Mouse (Mus musculus): ENCODE measurements around the gene P2rx1.

Gene P2rx1

GRCm38 (mm10) chr11:73020953-73021800 is 22.3 kb downstream of the P2rx1 start:
- 37% methylated on average over 7 of the region's 7 CpGs for WGBS

GRCm38 (mm10) chr11:73023099-73023498 is 24.2 kb downstream of the P2rx1 start:
- WGBS = 37% methylated on average over 9 of the region's 9 CpGs

DNA sequence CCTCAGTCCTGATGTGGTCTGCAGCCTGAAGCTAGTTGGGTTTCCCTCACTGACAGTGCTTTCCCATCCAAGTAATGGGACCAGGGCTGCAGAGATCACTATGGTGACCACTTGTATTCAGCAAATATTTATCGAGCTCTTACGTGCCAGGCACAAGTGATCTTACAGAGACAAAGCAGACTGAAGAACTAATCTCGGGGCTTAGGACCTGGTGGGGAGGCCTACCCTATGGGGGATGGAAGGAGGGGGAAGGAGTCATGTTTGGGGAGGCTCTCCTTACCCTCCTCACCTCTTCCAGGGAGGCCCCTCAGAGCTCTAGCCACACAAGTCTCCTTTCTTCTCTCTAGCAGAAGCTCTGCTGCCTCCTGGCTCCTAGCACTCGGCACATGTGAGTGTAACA is 24.9 kb downstream of the P2rx1 start:
- WGBS = 47% methylated on average over 4 of the region's 4 CpGs

- 58% methylated on average over 7 of the region's 7 CpGs for WGBS
Measured at GRCm38 (mm10) chr11:73024236-73024904, 25.5 kb downstream of the P2rx1 start.

GRCm38 (mm10) chr11:73026961-73027360 is 28.1 kb downstream of the P2rx1 start:
- 77% methylated on average over 8 of the region's 8 CpGs for WGBS

- 23% methylated on average over 20 of the region's 20 CpGs for WGBS
Measured at GRCm38 (mm10) chr11:73030821-73031498, 32.1 kb downstream of the P2rx1 start.

- WGBS = 61% methylated on average over 5 of the region's 5 CpGs
Measured at GRCm38 (mm10) chr11:73031536-73031935, 32.6 kb downstream of the P2rx1 start.

DNA sequence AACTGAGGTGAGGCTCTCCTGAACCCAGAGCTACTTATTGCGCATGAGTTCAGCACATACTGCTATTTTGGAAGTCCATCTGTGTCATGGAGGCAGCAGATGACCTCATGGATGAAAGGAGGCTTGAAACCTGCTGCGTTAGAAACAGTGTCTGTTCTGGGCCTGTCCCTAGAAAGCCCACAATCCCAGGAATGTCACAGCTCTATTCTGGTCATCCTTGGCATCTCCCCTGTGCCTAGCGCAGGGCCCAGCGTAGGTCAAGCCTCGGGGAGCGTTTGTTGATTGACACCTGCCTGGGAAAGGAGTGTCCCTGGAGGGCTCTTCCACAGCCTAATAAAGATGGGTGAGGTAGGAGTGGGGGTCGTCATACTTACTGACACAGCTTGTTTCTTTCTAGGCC is 37.2 kb downstream of the P2rx1 start:
- WGBS = 84% methylated on average over 7 of the region's 7 CpGs

- 61% methylated on average over 6 of the region's 6 CpGs for WGBS
Measured at GRCm38 (mm10) chr11:73036889-73037288, 38.0 kb downstream of the P2rx1 start.

DNA sequence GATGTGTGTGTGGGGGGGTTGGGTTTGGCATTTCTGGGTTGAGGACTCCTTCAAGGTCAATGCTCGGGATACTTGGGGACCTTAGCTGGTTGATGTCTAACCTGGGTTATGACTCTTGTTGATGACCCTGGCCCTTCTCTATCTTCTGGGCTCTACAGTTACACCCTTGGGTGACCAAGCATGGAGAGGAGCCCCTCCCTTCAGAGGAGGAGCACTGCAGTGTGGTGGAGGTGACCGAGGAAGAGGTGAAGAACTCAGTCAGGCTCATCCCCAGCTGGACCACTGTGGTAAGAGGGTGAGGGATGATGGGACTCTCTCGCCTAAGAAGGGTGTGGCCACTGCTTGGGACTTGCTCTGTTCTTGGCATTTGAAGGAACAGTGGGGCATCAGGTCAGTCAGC is 38.8 kb downstream of the P2rx1 start:
- 92% methylated on average over 3 of the region's 3 CpGs for WGBS

GRCm38 (mm10) chr11:73039102-73039799 is 40.3 kb downstream of the P2rx1 start:
- 54% methylated on average over 9 of the region's 9 CpGs for WGBS

- WGBS = 63% methylated on average over 6 of the region's 6 CpGs
Measured at GRCm38 (mm10) chr11:73044229-73044755, 45.4 kb downstream of the P2rx1 start.

GRCm38 (mm10) chr11:73044789-73045188 is 45.9 kb downstream of the P2rx1 start:
- WGBS = 74% methylated on average over 4 of the region's 4 CpGs

DNA sequence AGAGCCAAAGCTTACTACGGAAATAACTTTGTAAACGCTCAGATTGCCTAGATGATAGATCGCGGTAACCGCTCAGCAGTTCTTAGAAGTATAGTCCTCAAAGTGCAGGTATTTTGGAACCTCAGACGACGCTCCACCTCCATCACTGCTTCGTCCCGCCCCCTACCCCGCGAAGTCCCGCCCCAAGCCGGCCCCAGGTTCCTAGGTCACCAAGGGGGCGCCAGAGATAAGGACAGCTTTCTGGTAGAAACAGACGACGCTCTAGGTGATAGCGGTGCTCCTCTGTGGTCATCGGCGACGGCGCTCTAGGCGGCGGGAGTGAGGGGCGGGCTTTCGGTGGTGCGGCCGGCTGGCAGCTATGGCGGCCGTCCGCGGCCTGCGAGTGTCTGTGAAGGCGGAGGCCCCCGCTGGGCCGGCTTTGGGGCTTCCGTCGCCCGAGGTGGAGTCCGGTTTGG is 48.7 kb downstream of the P2rx1 start, which contains the start of gene Ncbp3:
TSS of gene Ncbp3 (plus strand) at position 242 of the 455 bp plus-strand sequence.
- WGBS = under 1% methylated on average over 39 of the region's 39 CpGs

- WGBS = 1% methylated on average over 55 of the region's 55 CpGs
Measured at GRCm38 (mm10) chr11:73048030-73048876, 49.4 kb downstream of the P2rx1 start.

DNA sequence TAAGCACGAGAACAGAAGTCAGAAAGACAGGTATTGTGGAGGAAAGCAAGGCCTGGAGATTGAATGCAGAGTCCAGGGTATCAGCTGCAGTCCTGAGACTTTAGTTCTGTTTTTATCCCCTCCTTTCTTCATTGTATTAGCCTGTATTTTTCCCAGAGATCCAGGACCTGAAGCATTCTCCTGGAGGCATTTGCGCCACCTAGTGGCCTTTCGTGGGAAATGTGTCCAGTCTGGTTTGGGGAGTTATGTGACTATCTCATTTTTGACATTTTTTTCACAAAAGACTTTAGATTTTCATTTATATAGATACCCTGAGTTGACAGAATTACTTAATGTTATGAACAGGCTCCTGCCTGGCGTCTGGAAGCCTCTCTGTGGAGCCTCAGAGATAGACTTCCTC is 50.4 kb downstream of the P2rx1 start:
- WGBS = 2% methylated on average over 4 of the region's 4 CpGs

GRCm38 (mm10) chr11:73052795-73053194 is 53.9 kb downstream of the P2rx1 start:
- WGBS = 69% methylated on average over 1 of the region's 1 CpGs

DNA sequence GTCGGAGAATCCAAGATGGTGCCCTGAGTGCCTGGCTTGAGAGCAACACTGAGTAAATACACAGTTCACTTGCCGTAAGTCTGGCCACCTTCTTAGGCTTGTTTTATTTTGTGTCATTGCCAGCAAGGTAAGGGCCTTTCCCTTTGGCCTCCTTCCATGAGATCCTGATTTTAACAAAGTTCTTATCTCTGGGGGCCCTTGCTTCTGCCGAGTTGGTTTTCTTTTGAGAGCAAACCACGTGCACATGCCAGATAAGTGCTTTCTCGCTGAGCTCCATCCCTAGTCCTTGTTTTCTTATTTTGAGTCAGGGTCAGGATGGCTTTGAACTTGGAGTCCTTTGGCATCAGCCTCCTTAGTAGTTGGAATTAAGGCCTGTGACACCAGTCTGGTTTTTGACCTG is 58.8 kb downstream of the P2rx1 start:
- WGBS = 89% methylated on average over 5 of the region's 5 CpGs

DNA sequence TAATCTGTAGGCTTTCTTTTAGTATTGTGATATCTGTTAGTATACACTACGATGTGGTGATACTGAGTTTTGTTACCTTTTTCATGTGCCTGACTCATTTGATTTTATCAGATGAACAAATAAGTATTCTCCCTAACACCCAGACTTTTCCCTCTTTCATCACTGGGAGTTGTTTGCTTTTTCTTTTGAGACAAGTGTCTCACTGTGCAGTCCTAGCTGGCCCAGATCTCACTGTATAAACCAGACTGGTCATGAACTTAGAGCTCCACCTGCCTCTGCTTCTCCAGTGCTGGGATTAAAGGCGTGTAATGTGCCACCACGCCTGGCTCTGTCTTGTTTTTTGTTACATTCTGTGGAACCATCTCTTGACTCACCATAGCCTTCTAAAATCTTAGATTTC is 60.7 kb downstream of the P2rx1 start:
- 86% methylated on average over 3 of the region's 3 CpGs for WGBS

DNA sequence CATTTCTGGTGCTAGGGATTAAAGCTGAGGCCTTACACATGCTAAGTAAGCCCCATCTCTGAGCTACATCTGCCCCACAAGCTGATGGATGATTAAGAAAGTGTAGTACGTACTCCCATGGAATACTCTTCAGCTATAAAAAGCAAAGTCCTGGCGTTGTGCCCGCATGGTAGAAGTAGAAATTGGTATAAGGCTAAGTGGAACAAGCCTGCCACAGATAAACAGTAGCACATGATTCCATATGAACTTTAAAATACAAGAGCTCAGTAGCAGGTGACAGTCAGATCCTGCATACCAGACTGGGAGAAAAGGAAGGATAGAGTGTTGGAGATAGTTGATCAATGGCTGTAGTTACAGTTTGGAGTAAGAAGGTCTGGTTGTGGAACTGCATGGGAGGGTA is 62.5 kb downstream of the P2rx1 start:
- whole genome bisulfite sequencing = 71% methylated on average over 3 of the region's 3 CpGs

All from cerebral cortex, adult 2 months (tissue).